Mouse (Mus musculus) cerebellum, adult 2 months (tissue): ENCODE measurements around the gene Foxd2. TPM values are rescaled to one million over a fixed set of nuclear protein-coding genes. Genes with fewer than 3 reads are reported as not detected.

Source experiments
- DNase-seq, 2 experiments: peaks; one replicate each; pipeline ENCODE4 v3.0.0; 2021
- H3K27ac ChIP-seq: fragments of 200-500 bp; 2 replicates; pipeline ENCODE4 v1.5.1; 2012; ENCODE audit warnings: low read length, control low read depth, inconsistent platforms; ENCODE audit not compliant: insufficient read depth
- H3K27me3 ChIP-seq: fragments of 200-500 bp; 2 replicates; pipeline ENCODE4 v1.6.1; 2012; ENCODE audit warnings: inconsistent platforms, mild to moderate bottlenecking, low read length, moderate library complexity; ENCODE audit not compliant: control insufficient read depth, insufficient read depth
- H3K4me1 ChIP-seq: fragments of 200-500 bp; 2 replicates; pipeline ENCODE4 v1.6.1; 2011; ENCODE audit warnings: low read length; ENCODE audit not compliant: control insufficient read depth, insufficient read depth
- H3K4me3 ChIP-seq: fragments of 200-500 bp; replicated peaks from 2 replicates; pipeline ENCODE3; 2011; ENCODE audit warnings: mild to moderate bottlenecking, low read depth, low read length, control low read depth; ENCODE audit not compliant: insufficient read depth
- CTCF ChIP-seq: fragments of 200-500 bp; IDR thresholded peaks from 2 replicates; pipeline ENCODE4 v1.5.1; 2011; ENCODE audit warnings: low read depth, mild to moderate bottlenecking, control low read depth, low read length, moderate library complexity, borderline replicate concordance; ENCODE audit not compliant: insufficient read depth
- POLR2A ChIP-seq: fragments of 200-500 bp; IDR thresholded peaks from 2 replicates; pipeline ENCODE4 v1.6.1; 2011; ENCODE audit warnings: low read length, control low read depth, borderline replicate concordance; ENCODE audit not compliant: insufficient read depth
- WGBS: fragments of 180-500 bp; shearing (Covaris S2); methylation state at CpG from one replicate; pipeline ENCODE4 v1.1.7; 2018; 5-methylcytosine and 5-hydroxymethylcytosine counted together
- polyA plus RNA-seq: library from polyadenylated mRNA; depleted of rRNA; stranded (reverse); fragments of >200 nt; gene quantifications from 2 replicates; pipeline ENCODE4 v1.2.3, GENCODE M21; 2012

Gene Foxd2
- polyA plus RNA-seq, 1 experiment = 0.10 TPM

GRCm38 (mm10) chr4:114907951-114908828 is 483 bp downstream of the Foxd2 start:
- H3K27me3 ChIP-seq = peaks cover 25% of the 10 kb centered on the region; the same call in 1 of the 2 replicates
- no peak overlapping the region for H3K4me3 ChIP-seq
- no peak overlapping the region for H3K27ac ChIP-seq
- no peak for DNase-seq
- H3K4me1 ChIP-seq = no peaks in the 10 kb centered on the region
- WGBS = under 1% methylated on average over 92 of the region's 103 CpGs
- TF ChIP-seq POLR2A (no peak), CTCF (no peak)

GRCm38 (mm10) chr4:114907056-114907917 is 1.4 kb downstream of the Foxd2 start:
- Histone ChIP-seq H3K4me1 (no peaks in the 10 kb centered on the region), H3K27me3 (peaks cover 23% of the 10 kb centered on the region; the same call in 1 of the 2 replicates), H3K4me3 (no peak overlapping the region), H3K27ac (no peak overlapping the region)
- TF ChIP-seq CTCF (no peak), POLR2A (no peak)
- WGBS = 3% methylated on average over 74 of the region's 74 CpGs
- no peak for DNase-seq

GRCm38 (mm10) chr4:114905969-114906680 is 2.5 kb downstream of the Foxd2 start:
- no peak overlapping the region for H3K27ac ChIP-seq
- H3K4me1 ChIP-seq = no peaks in the 10 kb centered on the region
- no peak overlapping the region for H3K4me3 ChIP-seq
- DNase-seq = no peak
- TF ChIP-seq CTCF (no peak), POLR2A (no peak)
- 31% methylated on average over 10 of the region's 10 CpGs for WGBS
- H3K27me3 ChIP-seq = peaks cover 28% of the 10 kb centered on the region; the same call in 1 of the 2 replicates

GRCm38 (mm10) chr4:114905501-114905900 is 3.2 kb downstream of the Foxd2 start:
- no peak for DNase-seq
- Histone ChIP-seq H3K27ac (no peak overlapping the region), H3K4me3 (no peak overlapping the region), H3K27me3 (peaks cover 28% of the 10 kb centered on the region; the same call in 1 of the 2 replicates), H3K4me1 (no peaks in the 10 kb centered on the region)
- TF ChIP-seq CTCF (no peak), POLR2A (no peak)
- 47% methylated on average over 3 of the region's 3 CpGs for WGBS

GRCm38 (mm10) chr4:114903422-114903782 is 5.3 kb downstream of the Foxd2 start:
- DNase-seq = no peak

GRCm38 (mm10) chr4:114902641-114903421 is 5.8 kb downstream of the Foxd2 start:
- DNase-seq = no peak
- no peak overlapping the region for H3K4me3 ChIP-seq
- H3K4me1 ChIP-seq = no peaks in the 10 kb centered on the region
- H3K27me3 ChIP-seq = peaks cover 22% of the 10 kb centered on the region; the same call in 1 of the 2 replicates
- 3% methylated on average over 39 of the region's 39 CpGs for WGBS
- H3K27ac ChIP-seq = no peak overlapping the region
- TF ChIP-seq CTCF (no peak), POLR2A (no peak)

More at GRCm38 (mm10) chr4:114903422-114903782, 5.3 kb downstream of the Foxd2 start:
- Histone ChIP-seq H3K27ac (no peak overlapping the region), H3K4me1 (no peaks in the 10 kb centered on the region), H3K4me3 (no peak overlapping the region), H3K27me3 (peaks cover 25% of the 10 kb centered on the region; the same call in 1 of the 2 replicates)
- TF ChIP-seq CTCF = no peak
- TF ChIP-seq POLR2A = no peak
- WGBS = 6% methylated on average over 11 of the region's 11 CpGs
